8 mouse cellular contexts compared by ENCODE assay signal in the genomic region with DNA sequence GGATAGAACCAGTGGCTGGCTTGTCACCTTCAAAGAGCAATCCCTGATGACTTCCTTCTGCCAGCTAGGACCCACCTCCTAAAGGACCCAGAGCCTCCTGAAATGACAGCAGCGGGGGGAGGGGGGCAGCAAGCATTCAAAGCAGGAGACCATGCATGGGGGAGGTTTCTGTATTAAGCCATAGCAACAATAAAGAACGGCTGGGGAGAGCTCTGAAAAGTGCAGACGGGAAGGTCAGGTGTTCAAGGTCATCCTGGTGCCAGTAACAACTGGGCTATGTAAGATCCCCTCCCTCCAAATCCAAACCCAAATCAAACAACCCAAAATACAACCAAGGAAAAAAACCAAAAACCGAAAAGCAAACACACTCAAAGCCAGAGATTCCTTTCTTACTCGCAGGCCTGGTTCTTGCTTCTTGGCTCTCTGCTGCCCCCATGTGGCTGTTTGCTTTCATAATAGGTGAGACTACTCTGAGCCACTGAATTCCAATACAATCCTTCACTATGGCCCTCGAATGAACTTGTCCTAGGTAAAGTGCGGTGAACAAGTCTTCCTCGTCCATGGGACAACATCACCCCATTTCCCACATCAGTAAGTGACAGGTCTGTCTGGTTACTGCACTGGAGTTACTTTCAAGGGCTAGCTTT. TPM values are rescaled to one million over a fixed set of nuclear protein-coding genes. Genes with fewer than 3 reads are reported as not detected.
DNase-seq lines count a peak whose midpoint lies in the region; ATAC-seq and TF ChIP-seq lines count a peak whose summit lies in the region.

No protein-coding gene starts in this region.

- H3K4me1 ChIP-seq in bone marrow macrophage, adult 2 months (ENCODE audit: control insufficient read depth, insufficient read depth, low read length): peaks cover 26% of the 10 kb centered on the region
- H3K4me1 ChIP-seq in heart, embryonic 12.5 days (replicated peaks): peaks cover 4% of the 10 kb centered on the region; the same call in 1 of the 2 replicates
- peaks cover 6% of the 10 kb centered on the region for H3K4me1 ChIP-seq in kidney, embryonic 15.5 days

- no peaks in the 10 kb centered on the region for H3K27me3 ChIP-seq in C2C12 (ENCODE audit: control insufficient read depth, insufficient read depth, insufficient read length)
- H3K27me3 ChIP-seq in heart, embryonic 12.5 days (replicated peaks): no peaks in the 10 kb centered on the region
- no peaks in the 10 kb centered on the region for H3K27me3 ChIP-seq in kidney, embryonic 15.5 days
- H3K27me3 ChIP-seq in splenic B cell, adult 2 months (ENCODE audit: control insufficient read depth, insufficient read depth, low read length, poor library complexity, severe bottlenecking): no peaks in the 10 kb centered on the region

- no peak overlapping the region for H3ac ChIP-seq in C2C12 (ENCODE audit: control insufficient read depth, insufficient read length, low read depth)

- H3K9me3 ChIP-seq in heart, embryonic 12.5 days (replicated peaks): no peaks in the 10 kb centered on the region
- no peaks in the 10 kb centered on the region for H3K9me3 ChIP-seq in kidney, embryonic 15.5 days (replicated peaks)

- H3K4me3 ChIP-seq in C2C12 (ENCODE audit: insufficient read depth, poor library complexity, severe bottlenecking): no peak overlapping the region
- no peak overlapping the region for H3K4me3 ChIP-seq in bone marrow macrophage, adult 2 months (ENCODE audit: insufficient read depth, low read length)
- no peak overlapping the region for H3K4me3 ChIP-seq in heart, embryonic 12.5 days
- no peak overlapping the region for H3K4me3 ChIP-seq in kidney, embryonic 15.5 days (replicated peaks)

- no peak for TF ChIP-seq POLR2A in bone marrow macrophage, adult 2 months (IDR thresholded peaks at IDR 0.05; ENCODE audit: borderline replicate concordance, low read depth, low read length)

- no peaks in the 10 kb centered on the region for H3K36me3 ChIP-seq in C2C12 (ENCODE audit: control insufficient read depth, insufficient read depth)
- no peaks in the 10 kb centered on the region for H3K36me3 ChIP-seq in heart, embryonic 12.5 days
- no peaks in the 10 kb centered on the region for H3K36me3 ChIP-seq in kidney, embryonic 15.5 days
- no peaks in the 10 kb centered on the region for H3K36me3 ChIP-seq in splenic B cell, adult 2 months (ENCODE audit: control insufficient read depth, insufficient read depth, low read length, poor library complexity, severe bottlenecking)

- H3K9ac ChIP-seq in heart, embryonic 12.5 days: no peak overlapping the region
- H3K9ac ChIP-seq in kidney, embryonic 15.5 days: no peak overlapping the region

- H3K27ac ChIP-seq in bone marrow macrophage, adult 2 months (ENCODE audit: insufficient read depth, low read depth, low read length): no peak overlapping the region
- H3K27ac ChIP-seq in heart, embryonic 12.5 days (ENCODE audit: poor library complexity, severe bottlenecking): no peak overlapping the region
- no peak overlapping the region for H3K27ac ChIP-seq in kidney, embryonic 15.5 days

- no peaks in the 10 kb centered on the region for H3K79me2 ChIP-seq in C2C12 (ENCODE audit: control insufficient read depth, insufficient read depth)

- peak; percentile 61 for ATAC-seq in erythroid progenitor cell, adult 5-6 weeks (replicated peaks; ENCODE audit: low FRiP score, poor library complexity, severe bottlenecking)
- ATAC-seq in heart, embryonic 12.5 days (ENCODE audit: insufficient number of reproducible peaks, low FRiP score): no peak
- peak; percentile 82 for ATAC-seq in kidney, embryonic 15.5 days (replicated peaks; ENCODE audit: low FRiP score)

- peak overlapping the region; percentile 27; the same call in 1 of the 2 replicates for H3K4me2 ChIP-seq in heart, embryonic 12.5 days
- peak overlapping the region; percentile 32; the same call in 1 of the 2 replicates for H3K4me2 ChIP-seq in kidney, embryonic 15.5 days

- TF ChIP-seq CTCF in C2C12 (IDR thresholded peaks at IDR 0.05; ENCODE audit: control insufficient read depth, insufficient read depth, insufficient read length): peak; percentile 56
- TF ChIP-seq CTCF in bone marrow macrophage, adult 2 months (IDR thresholded peaks at IDR 0.05; ENCODE audit: low read depth, low read length): peak; percentile 25; the same call in 1 of the 2 replicates

- H3K79me3 ChIP-seq in C2C12 (ENCODE audit: low read depth): no peaks in the 10 kb centered on the region

- WGBS in heart, embryonic 12.5 days: 14% methylated on average over 8 of the region's 8 CpGs
- WGBS in kidney, embryonic 15.5 days: 11% methylated on average over 8 of the region's 8 CpGs

- peak; percentile 91 for DNase-seq in liver
- DNase-seq in naive thymus-derived CD4-positive, alpha-beta T cell, adult 2 months (ENCODE audit: low read depth): peak; percentile 95
- peak; percentile 93 for DNase-seq in splenic B cell, adult 2 months (ENCODE audit: low read depth, low spot score)

TF ChIP-seq in C2C12, 6 proteins besides CTCF, POLR2A, EP300 and RAD21:
- no peak for TF ChIP-seq USF1 (IDR thresholded peaks at IDR 0.05; ENCODE audit: low read depth)
- no peak for TF ChIP-seq FOSL1 (IDR thresholded peaks at IDR 0.05; ENCODE audit: insufficient read depth, low read length, poor library complexity, severe bottlenecking)
- TF ChIP-seq MAX (IDR thresholded peaks at IDR 0.05): no peak
- TF ChIP-seq MYOG (IDR thresholded peaks at IDR 0.05; ENCODE audit: control insufficient read depth, extremely low read depth, insufficient read length): no peak
- TF ChIP-seq CEBPB (IDR thresholded peaks at IDR 0.05; ENCODE audit: low read depth): no peak
- no peak for TF ChIP-seq MYOD1 (IDR thresholded peaks at IDR 0.05; ENCODE audit: control insufficient read depth, insufficient read length, low read depth)

RNA-seq across cellular contexts. Expression of gene Olfr1396, which starts 11.5 kb away (rescaled TPM):
- not detected for polyA plus RNA-seq in C2C12 (2012; fragmentation: generic; extraction: Trizol)
- polyA plus RNA-seq in bone marrow macrophage, adult 2 months (2012; ENCODE audit: insufficient read depth, insufficient read length, missing spikeins): not detected in 2 replicates
- not detected in 2 replicates for total RNA-seq in erythroid progenitor cell, adult 5-6 weeks (2015; ENCODE audit: low replicate concordance)
- total RNA-seq in erythroid progenitor cell, adult 5-6 weeks (2017; ENCODE audit: low replicate concordance): not detected in 2 replicates
- polyA plus RNA-seq in heart, embryonic 12.5 days (2016; fragmentation: Nextera tagmentation; extraction: Ambion mirVana): not detected in 2 replicates
- not detected in 2 replicates for polyA plus RNA-seq in kidney, embryonic 15.5 days (2015; fragmentation: Nextera tagmentation; extraction: Ambion mirVana)

RNA-seq across cellular contexts. Expression of gene Ifi47, which starts 26.8 kb away (rescaled TPM):
- polyA plus RNA-seq in C2C12 (2012; fragmentation: generic; extraction: Trizol): 1.7 TPM
- 49.2 and 51.9 TPM in 2 replicates for polyA plus RNA-seq in bone marrow macrophage, adult 2 months (2012; ENCODE audit: insufficient read depth, insufficient read length, missing spikeins)
- 54.1 and 55.9 TPM in 2 replicates for total RNA-seq in erythroid progenitor cell, adult 5-6 weeks (2015; ENCODE audit: low replicate concordance)
- 17.2 and 18.8 TPM in 2 replicates for total RNA-seq in erythroid progenitor cell, adult 5-6 weeks (2017; ENCODE audit: low replicate concordance)
- polyA plus RNA-seq in heart, embryonic 12.5 days (2016; fragmentation: Nextera tagmentation; extraction: Ambion mirVana): 0.55 and 0.68 TPM in 2 replicates
- 1.7 and 2.1 TPM in 2 replicates for polyA plus RNA-seq in kidney, embryonic 15.5 days (2015; fragmentation: Nextera tagmentation; extraction: Ambion mirVana)

RNA-seq across cellular contexts. Expression of gene Olfr1395, which starts 38.9 kb away (rescaled TPM):
- not detected for polyA plus RNA-seq in C2C12 (2012; fragmentation: generic; extraction: Trizol)
- not detected in 2 replicates for polyA plus RNA-seq in bone marrow macrophage, adult 2 months (2012; ENCODE audit: insufficient read depth, insufficient read length, missing spikeins)
- not detected in 2 replicates for total RNA-seq in erythroid progenitor cell, adult 5-6 weeks (2015; ENCODE audit: low replicate concordance)
- not detected in 2 replicates for total RNA-seq in erythroid progenitor cell, adult 5-6 weeks (2017; ENCODE audit: low replicate concordance)
- polyA plus RNA-seq in heart, embryonic 12.5 days (2016; fragmentation: Nextera tagmentation; extraction: Ambion mirVana): not detected in 2 replicates
- not detected in 2 replicates for polyA plus RNA-seq in kidney, embryonic 15.5 days (2015; fragmentation: Nextera tagmentation; extraction: Ambion mirVana)

RNA-seq across cellular contexts. Expression of gene Tgtp2, which starts 39.2 kb away (rescaled TPM):
- 0.12 TPM for polyA plus RNA-seq in C2C12 (2012; fragmentation: generic; extraction: Trizol)
- 11.8 and 21.4 TPM in 2 replicates for polyA plus RNA-seq in bone marrow macrophage, adult 2 months (2012; ENCODE audit: insufficient read depth, insufficient read length, missing spikeins)
- 10.5 and 29.3 TPM in 2 replicates for total RNA-seq in erythroid progenitor cell, adult 5-6 weeks (2015; ENCODE audit: low replicate concordance)
- 19.6 and 28.1 TPM in 2 replicates for total RNA-seq in erythroid progenitor cell, adult 5-6 weeks (2017; ENCODE audit: low replicate concordance)
- polyA plus RNA-seq in heart, embryonic 12.5 days (2016; fragmentation: Nextera tagmentation; extraction: Ambion mirVana): not detected in 2 replicates
- 0.32 TPM in 1 of 2 replicates, not detected in the other for polyA plus RNA-seq in kidney, embryonic 15.5 days (2015; fragmentation: Nextera tagmentation; extraction: Ambion mirVana)

RNA-seq across cellular contexts. Expression of gene Olfr1394, which starts 51.0 kb away (rescaled TPM):
- not detected for polyA plus RNA-seq in C2C12 (2012; fragmentation: generic; extraction: Trizol)
- not detected in 2 replicates for polyA plus RNA-seq in bone marrow macrophage, adult 2 months (2012; ENCODE audit: insufficient read depth, insufficient read length, missing spikeins)
- not detected in 2 replicates for total RNA-seq in erythroid progenitor cell, adult 5-6 weeks (2015; ENCODE audit: low replicate concordance)
- not detected in 2 replicates for total RNA-seq in erythroid progenitor cell, adult 5-6 weeks (2017; ENCODE audit: low replicate concordance)
- polyA plus RNA-seq in heart, embryonic 12.5 days (2016; fragmentation: Nextera tagmentation; extraction: Ambion mirVana): not detected in 2 replicates
- polyA plus RNA-seq in kidney, embryonic 15.5 days (2015; fragmentation: Nextera tagmentation; extraction: Ambion mirVana): not detected in 2 replicates

Comparison
In these comparisons a context has a peak if more than half of its experiments do, and no peak if none do; other contexts are left out.
1. RNA of gene Ifi47, which starts 26.8 kb away (polyA plus RNA-seq): 49.2 to 51.9 TPM in bone marrow macrophage, adult 2 months; 1.7 to 2.1 TPM in kidney, embryonic 15.5 days, 1.7 TPM in C2C12 (single experiment) and 0.55 to 0.68 TPM in heart, embryonic 12.5 days; every median in the first group is over 10 times any median in the second.
2. Peak in every context shown above with its lines, with median percentiles within 50 percentile points of each other: DNase-seq.